Comparison of ENCODE assay signal across 9 mouse cellular contexts in the genomic region with DNA sequence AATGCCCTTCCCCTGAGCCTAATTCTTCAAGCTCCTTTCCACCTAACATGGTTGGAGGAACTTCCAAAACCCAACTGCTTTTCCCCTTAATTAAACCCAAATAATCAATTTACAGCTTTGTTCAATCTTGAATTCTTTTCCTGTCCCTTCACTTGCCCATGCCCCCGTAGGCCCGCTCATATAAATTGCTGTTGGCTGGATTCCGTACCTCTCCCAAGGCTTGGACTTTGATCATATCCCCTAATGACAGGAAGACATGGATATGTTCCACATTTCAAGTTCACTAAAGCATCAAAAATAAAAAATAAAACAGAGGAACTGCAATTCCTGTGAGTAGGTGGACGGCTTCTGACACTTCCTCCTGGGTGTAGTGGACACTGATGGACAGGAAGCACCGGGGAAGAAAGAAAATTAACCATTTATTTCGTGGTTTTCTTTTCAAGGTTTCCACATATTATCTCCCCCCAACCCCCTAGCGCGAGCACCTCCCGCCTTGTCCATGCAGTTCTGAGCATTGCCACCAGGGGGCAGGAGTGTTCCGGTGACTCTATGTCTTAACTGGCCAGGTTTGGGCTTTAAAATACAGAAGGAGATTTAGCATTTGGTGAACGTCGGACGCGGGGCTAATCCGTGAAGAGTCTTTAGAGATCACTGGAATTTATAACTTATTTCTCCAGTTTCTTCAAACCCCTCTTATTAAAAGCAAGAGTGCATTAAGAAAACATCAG. TPM values are rescaled to one million over a fixed set of nuclear protein-coding genes. Genes with fewer than 3 reads are reported as not detected.
A peak's percentile ranks its signal among the peaks of the same experiment; 100 is the strongest.
DNase-seq lines count a peak whose midpoint lies in the region; ATAC-seq and TF ChIP-seq lines count a peak whose summit lies in the region.
"Had no signal": no experiment of that assay in that cellular context is flagged by ENCODE, and none has a peak within 500 bp of the region (broad histone marks: within the 10 kb centered on the region; RNA-seq: fewer than 3 reads in every experiment).

No protein-coding gene starts in this region.

- no peaks in the 10 kb centered on the region for H3K9me3 ChIP-seq in midbrain, embryonic 11.5 days (ENCODE audit: control insufficient read depth, low read length)
- no peaks in the 10 kb centered on the region for H3K9me3 ChIP-seq in midbrain, embryonic 13.5 days
- no peaks in the 10 kb centered on the region for H3K9me3 ChIP-seq in limb, embryonic 14.5 days (ENCODE audit: control insufficient read depth, low read length)
- H3K9me3 ChIP-seq: embryonic facial prominence, embryonic 12.5 days had no signal

- ATAC-seq in midbrain, embryonic 11.5 days (ENCODE audit: low FRiP score), result no peak
- no peak for ATAC-seq in midbrain, embryonic 13.5 days
- ATAC-seq in limb, embryonic 14.5 days (ENCODE audit: low FRiP score, low read depth), result no peak

- no peaks in the 10 kb centered on the region for H3K27me3 ChIP-seq in midbrain, embryonic 11.5 days (ENCODE audit: control insufficient read depth, insufficient read depth, low read length)
- no peaks in the 10 kb centered on the region; the same call in 1 of the 2 replicates for H3K27me3 ChIP-seq in midbrain, embryonic 13.5 days
- no peaks in the 10 kb centered on the region for H3K27me3 ChIP-seq in limb, embryonic 14.5 days (ENCODE audit: control insufficient read depth, insufficient read depth, low read length)
- H3K27me3 ChIP-seq in testis, adult 2 months (ENCODE audit: control insufficient read depth, insufficient read depth, low read length), result no peaks in the 10 kb centered on the region
- H3K27me3 ChIP-seq: embryonic facial prominence, embryonic 12.5 days had no signal

- peak; percentile 97 for TF ChIP-seq CTCF in testis, adult 2 months (IDR thresholded peaks at IDR 0.05; ENCODE audit: control insufficient read depth, insufficient read depth, insufficient replicate concordance, low read depth, low read length)

- H3K27ac ChIP-seq in midbrain, embryonic 11.5 days (ENCODE audit: low read depth, low read length), result no peak overlapping the region
- no peak overlapping the region for H3K27ac ChIP-seq in midbrain, embryonic 13.5 days
- no peak overlapping the region for H3K27ac ChIP-seq in limb, embryonic 14.5 days (replicated peaks; ENCODE audit: low read depth, low read length)
- no peak overlapping the region for H3K27ac ChIP-seq in testis, adult 2 months (ENCODE audit: control insufficient read depth, insufficient read depth, low read depth, low read length)
- H3K27ac ChIP-seq: embryonic facial prominence, embryonic 12.5 days had no signal

- H3K36me3 ChIP-seq in midbrain, embryonic 11.5 days (ENCODE audit: control insufficient read depth, insufficient read depth, low read length), result no peaks in the 10 kb centered on the region
- H3K36me3 ChIP-seq in midbrain, embryonic 13.5 days, result peaks cover 7% of the 10 kb centered on the region
- no peaks in the 10 kb centered on the region for H3K36me3 ChIP-seq in limb, embryonic 14.5 days (ENCODE audit: control insufficient read depth, insufficient read depth, low read length)
- H3K36me3 ChIP-seq in testis, adult 2 months (ENCODE audit: control insufficient read depth, insufficient read depth, low read length), result no peaks in the 10 kb centered on the region

- peak; percentile 98 for DNase-seq in midbrain, embryonic 11.5 days (ENCODE audit: low spot score, missing footprints)
- DNase-seq in embryo, embryonic 11 days, result peak; percentile 78
- DNase-seq in heart, adult 18-20 months, result peak; percentile 82 to 95
- peak; percentile 61 to 85 for DNase-seq in kidney, adult 8-10 months
- peak; percentile 59 for DNase-seq in limb, embryonic 14.5 days (ENCODE audit: low spot score)
- DNase-seq in natural killer cell, adult 2 months (ENCODE audit: low spot score in 2 of 2), result peak; percentile 79 to 87

- no peak overlapping the region for H3K4me3 ChIP-seq in midbrain, embryonic 11.5 days (ENCODE audit: low read depth, low read length)
- H3K4me3 ChIP-seq in midbrain, embryonic 13.5 days (replicated peaks), result no peak overlapping the region
- H3K4me3 ChIP-seq in limb, embryonic 14.5 days (replicated peaks; ENCODE audit: low read length), result no peak overlapping the region
- no peak overlapping the region for H3K4me3 ChIP-seq in testis, adult 2 months (ENCODE audit: control insufficient read depth, low read depth, low read length)
- H3K4me3 ChIP-seq: embryonic facial prominence, embryonic 12.5 days had no signal

- H3K4me1 ChIP-seq in midbrain, embryonic 11.5 days (ENCODE audit: control insufficient read depth, insufficient read depth, low read length), result no peaks in the 10 kb centered on the region
- no peaks in the 10 kb centered on the region for H3K4me1 ChIP-seq in midbrain, embryonic 13.5 days (replicated peaks)
- H3K4me1 ChIP-seq in limb, embryonic 14.5 days (ENCODE audit: control insufficient read depth, insufficient read depth, low read length), result no peaks in the 10 kb centered on the region
- H3K4me1 ChIP-seq in testis, adult 2 months (ENCODE audit: control insufficient read depth, insufficient read depth, low read length), result peaks cover 7% of the 10 kb centered on the region
- H3K4me1 ChIP-seq: embryonic facial prominence, embryonic 12.5 days had no signal

- WGBS in midbrain, embryonic 11.5 days, result 19% methylated on average over 15 of the region's 15 CpGs
- 20% methylated on average over 15 of the region's 15 CpGs for WGBS in midbrain, embryonic 13.5 days
- WGBS in limb, embryonic 14.5 days, result 12% methylated on average over 15 of the region's 15 CpGs

- H3K9ac ChIP-seq in midbrain, embryonic 11.5 days (ENCODE audit: low read length), result no peak overlapping the region
- no peak overlapping the region for H3K9ac ChIP-seq in midbrain, embryonic 13.5 days (replicated peaks)
- no peak overlapping the region for H3K9ac ChIP-seq in limb, embryonic 14.5 days (ENCODE audit: low read depth, low read length, severe bottlenecking)
- H3K9ac ChIP-seq: embryonic facial prominence, embryonic 12.5 days had no signal

- TF ChIP-seq POLR2A in limb, embryonic 14.5 days (IDR thresholded peaks at IDR 0.05; ENCODE audit: borderline replicate concordance, extremely low read depth, insufficient read depth, insufficient read length), result no peak
- no peak for TF ChIP-seq POLR2A in testis, adult 2 months (IDR thresholded peaks at IDR 0.05; ENCODE audit: control insufficient read depth, low read depth, low read length)

- no peak overlapping the region for H3K4me2 ChIP-seq in midbrain, embryonic 11.5 days
- no peak overlapping the region for H3K4me2 ChIP-seq in midbrain, embryonic 13.5 days (replicated peaks)
- no peak overlapping the region for H3K4me2 ChIP-seq in limb, embryonic 14.5 days (replicated peaks; ENCODE audit: low read depth, low read length, severe bottlenecking)
- H3K4me2 ChIP-seq: embryonic facial prominence, embryonic 12.5 days had no signal

RNA-seq across cellular contexts. Expression of a gene that starts 15.5 kb away (rescaled TPM):
- 51.7 and 56.5 TPM in 2 replicates for polyA plus RNA-seq in midbrain, embryonic 11.5 days (2014; fragmentation: Nextera tagmentation; extraction: Ambion mirVana)
- 45.6 and 46.9 TPM in 2 replicates for polyA plus RNA-seq in midbrain, embryonic 13.5 days (2015; fragmentation: Nextera tagmentation; extraction: Ambion mirVana)
- total RNA-seq in heart, adult 18-20 months (2021), result 10 to 100 TPM; 10.1 to 10.4 TPM
- 11.5 and 15.6 TPM in 2 replicates for polyA plus RNA-seq in limb, embryonic 14.5 days (2012; rRNA removed)
- 28.4 and 32.2 TPM in 2 replicates for polyA plus RNA-seq in limb, embryonic 14.5 days (2014; fragmentation: Nextera tagmentation; extraction: Ambion mirVana)
- 33.5 and 33.9 TPM in 2 replicates for polyA plus RNA-seq in testis, adult 2 months (2012; rRNA removed)

RNA-seq across cellular contexts. Expression of a gene that starts 15.6 kb away (rescaled TPM):
- polyA plus RNA-seq in midbrain, embryonic 11.5 days (2014; fragmentation: Nextera tagmentation; extraction: Ambion mirVana), result 150 and 153 TPM in 2 replicates
- polyA plus RNA-seq in midbrain, embryonic 13.5 days (2015; fragmentation: Nextera tagmentation; extraction: Ambion mirVana), result 149 and 153 TPM in 2 replicates
- 10 to 100 TPM; 16.7 to 16.9 TPM for total RNA-seq in heart, adult 18-20 months (2021)
- 71.1 and 74.9 TPM in 2 replicates for polyA plus RNA-seq in limb, embryonic 14.5 days (2012; rRNA removed)
- 104 and 105 TPM in 2 replicates for polyA plus RNA-seq in limb, embryonic 14.5 days (2014; fragmentation: Nextera tagmentation; extraction: Ambion mirVana)
- polyA plus RNA-seq in testis, adult 2 months (2012; rRNA removed), result 7.6 and 8.5 TPM in 2 replicates

RNA-seq across cellular contexts. Expression of a gene that starts 36.0 kb away (rescaled TPM):
- 49.6 and 59.6 TPM in 2 replicates for polyA plus RNA-seq in midbrain, embryonic 11.5 days (2014; fragmentation: Nextera tagmentation; extraction: Ambion mirVana)
- polyA plus RNA-seq in midbrain, embryonic 13.5 days (2015; fragmentation: Nextera tagmentation; extraction: Ambion mirVana), result 41.9 and 43.6 TPM in 2 replicates
- 10 to 100 TPM; 26.5 to 27.1 TPM for total RNA-seq in heart, adult 18-20 months (2021)
- 26.5 and 28.4 TPM in 2 replicates for polyA plus RNA-seq in limb, embryonic 14.5 days (2012; rRNA removed)
- 35.8 and 36.1 TPM in 2 replicates for polyA plus RNA-seq in limb, embryonic 14.5 days (2014; fragmentation: Nextera tagmentation; extraction: Ambion mirVana)
- 6.9 and 7.3 TPM in 2 replicates for polyA plus RNA-seq in testis, adult 2 months (2012; rRNA removed)

RNA-seq across cellular contexts. Expression of a gene that starts 50.3 kb away (rescaled TPM):
- 7.4 and 10.3 TPM in 2 replicates for polyA plus RNA-seq in midbrain, embryonic 11.5 days (2014; fragmentation: Nextera tagmentation; extraction: Ambion mirVana)
- polyA plus RNA-seq in midbrain, embryonic 13.5 days (2015; fragmentation: Nextera tagmentation; extraction: Ambion mirVana), result 5.9 and 7.1 TPM in 2 replicates
- total RNA-seq in heart, adult 18-20 months (2021), result 1 to 10 TPM; 3.6 to 4.9 TPM
- 14.2 and 18.2 TPM in 2 replicates for polyA plus RNA-seq in limb, embryonic 14.5 days (2012; rRNA removed)
- 20.1 and 20.2 TPM in 2 replicates for polyA plus RNA-seq in limb, embryonic 14.5 days (2014; fragmentation: Nextera tagmentation; extraction: Ambion mirVana)
- polyA plus RNA-seq in testis, adult 2 months (2012; rRNA removed), result 4.1 and 4.5 TPM in 2 replicates
